Mouse (Mus musculus) lung, embryonic 16.5 days (tissue): ENCODE data around the gene Etl4. TPM values are rescaled to one million over a fixed set of nuclear protein-coding genes. Genes with fewer than 3 reads are reported as not detected.

Experiments used
- ATAC-seq: fragments of 200-750 bp; cut with Nextera tagmentation; 2 replicates; pipeline ENCODE4 v1.8.0; 2017; ENCODE audit warnings: low read depth, mild to moderate bottlenecking, moderate library complexity
- H3K27ac ChIP-seq: fragments of 300-500 bp; sonication (generic); 2 replicates; pipeline ENCODE4 v1.5.1; 2014; ENCODE audit warnings: mild to moderate bottlenecking, control low read depth, low read length
- H3K27me3 ChIP-seq: fragments of 300-500 bp; sonication (generic); 2 replicates; pipeline ENCODE4 v1.6.1; 2014; ENCODE audit warnings: low read depth, low read length, mixed read lengths; ENCODE audit not compliant: control insufficient read depth, insufficient read depth
- H3K36me3 ChIP-seq: fragments of 300-500 bp; sonication (generic); 2 replicates; pipeline ENCODE4 v1.6.1; 2014; ENCODE audit warnings: low read length; ENCODE audit not compliant: control insufficient read depth, insufficient read depth
- H3K4me1 ChIP-seq: fragments of 300-500 bp; sonication (generic); replicated peaks from 2 replicates; pipeline ENCODE4 v1.6.1; 2014; ENCODE audit warnings: low read length, mixed read lengths; ENCODE audit not compliant: control insufficient read depth, insufficient read depth
- H3K4me2 ChIP-seq: fragments of 300-500 bp; sonication (generic); 2 replicates; pipeline ENCODE4 v1.6.1; 2014; ENCODE audit warnings: low read depth, low read length, control low read depth
- H3K4me3 ChIP-seq: fragments of 300-500 bp; sonication (generic); 2 replicates; pipeline ENCODE4 v1.5.1; 2014; ENCODE audit warnings: mild to moderate bottlenecking, low read length, control low read depth
- H3K9ac ChIP-seq: fragments of 300-500 bp; sonication (generic); 2 replicates; pipeline ENCODE4 v1.6.1; 2014; ENCODE audit warnings: low read length, control low read depth
- H3K9me3 ChIP-seq: fragments of 300-500 bp; sonication (generic); 2 replicates; pipeline ENCODE4 v1.6.1; 2016; ENCODE audit warnings: low read length; ENCODE audit not compliant: control insufficient read depth
- WGBS: fragments of 180-500 bp; shearing (Covaris S2); extraction: QIAGEN DNeasy Blood & Tissue Kit; methylation state at CpG from one replicate; pipeline ENCODE4 v1.1.7; 2014; 5-methylcytosine and 5-hydroxymethylcytosine counted together
- polyA plus RNA-seq: library from polyadenylated mRNA; unstranded; fragments of >200 nt; fragmentation: Nextera tagmentation; extraction: Ambion mirVana; gene quantifications from 2 replicates; pipeline ENCODE4 v1.2.1, GENCODE M21; 2015

The Etl4 gene
- polyA plus RNA-seq, 1 experiment from 2014 or later = 28.2 TPM

DNA sequence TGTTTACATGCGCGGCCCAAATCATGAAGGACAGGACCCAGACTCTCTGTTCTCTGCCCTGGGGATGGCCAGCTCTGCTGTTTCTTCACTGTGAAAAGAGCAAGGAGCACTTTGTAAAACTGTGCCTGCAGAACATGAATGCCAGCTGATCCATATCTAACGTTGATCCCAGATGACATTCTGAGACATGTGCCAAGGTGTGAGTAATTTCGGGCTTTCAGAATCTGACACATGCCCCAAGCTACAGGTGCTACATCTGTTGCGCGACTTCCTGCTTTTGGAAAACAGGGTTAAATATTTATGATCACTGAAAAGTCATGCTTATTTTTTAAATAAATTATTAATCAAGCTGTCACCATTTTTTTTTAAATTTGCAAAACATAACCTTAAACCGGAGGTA, 801.0 kb downstream of the Etl4 start:
- no peak overlapping the region for H3K27ac ChIP-seq

DNA sequence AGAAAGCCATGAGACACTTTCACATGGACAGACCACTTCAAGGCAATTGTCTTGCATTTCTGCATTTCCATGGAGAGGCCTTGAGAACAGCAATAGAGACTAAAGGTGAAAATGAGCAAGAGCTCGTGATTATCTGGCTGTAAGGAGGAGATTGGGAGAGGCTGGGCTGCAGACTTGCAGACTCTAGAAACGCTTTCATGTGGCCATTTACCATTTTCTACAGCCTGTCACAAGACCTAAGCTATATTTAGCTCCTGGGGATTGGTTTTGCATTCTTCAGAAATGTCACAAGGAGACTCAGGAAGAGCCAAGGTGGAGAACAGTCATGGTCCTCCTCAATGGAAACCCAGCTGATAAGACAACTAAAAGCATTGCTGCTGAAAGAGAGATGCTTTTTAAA, 801.4 kb downstream of the Etl4 start:
- ATAC-seq = no peak
- Histone ChIP-seq H3K27me3 (no peaks in the 10 kb centered on the region), H3K9ac (no peak overlapping the region), H3K9me3 (no peaks in the 10 kb centered on the region), H3K36me3 (0 out of 2 replicates have a peak, but pooled peaks cover 3% of the 10 kb centered on the region), H3K4me3 (no peak overlapping the region), H3K27ac (no peak overlapping the region), H3K4me2 (no peak overlapping the region), H3K4me1 (no peaks in the 10 kb centered on the region)
- 61% methylated on average over 2 of the region's 2 CpGs for WGBS

More for the DNA sequence above, 801.0 kb downstream of the Etl4 start:
- no peak for ATAC-seq
- WGBS = 86% methylated on average over 7 of the region's 7 CpGs
- H3K36me3 ChIP-seq = 0 out of 2 replicates have a peak, but pooled peaks cover 3% of the 10 kb centered on the region
- no peak overlapping the region for H3K4me3 ChIP-seq
- no peaks in the 10 kb centered on the region for H3K27me3 ChIP-seq
- H3K9me3 ChIP-seq = no peaks in the 10 kb centered on the region
- H3K4me2 ChIP-seq = no peak overlapping the region
- H3K9ac ChIP-seq = no peak overlapping the region
- no peaks in the 10 kb centered on the region for H3K4me1 ChIP-seq

DNA sequence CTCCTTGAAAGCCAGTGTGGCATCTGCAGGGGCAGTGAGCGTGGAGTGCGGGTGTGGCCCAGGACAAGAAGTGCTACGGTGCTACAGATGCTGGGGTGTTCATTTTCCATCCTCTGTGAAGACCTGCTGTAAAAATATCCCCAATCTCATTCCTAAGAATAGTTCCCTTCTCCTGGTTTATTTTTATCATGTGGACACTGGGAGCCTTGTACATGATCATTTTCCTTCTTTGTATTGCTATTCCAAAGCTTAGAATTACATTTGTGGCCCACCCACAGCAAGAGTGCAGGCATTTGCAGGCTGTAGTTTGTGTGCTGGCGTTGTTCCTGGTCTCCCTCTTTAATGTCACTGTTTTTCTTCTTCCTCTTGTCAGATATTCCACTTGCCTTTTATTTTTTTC, 809.5 kb downstream of the Etl4 start:
- Histone ChIP-seq H3K36me3 (no peaks in the 10 kb centered on the region), H3K4me3 (no peak overlapping the region), H3K4me1 (peaks cover 3% of the 10 kb centered on the region; the same call in 1 of the 2 replicates), H3K9me3 (no peaks in the 10 kb centered on the region), H3K4me2 (no peak overlapping the region), H3K27ac (no peak overlapping the region), H3K27me3 (no peaks in the 10 kb centered on the region), H3K9ac (no peak overlapping the region)
- 84% methylated on average over 4 of the region's 4 CpGs for WGBS
- no peak for ATAC-seq

DNA sequence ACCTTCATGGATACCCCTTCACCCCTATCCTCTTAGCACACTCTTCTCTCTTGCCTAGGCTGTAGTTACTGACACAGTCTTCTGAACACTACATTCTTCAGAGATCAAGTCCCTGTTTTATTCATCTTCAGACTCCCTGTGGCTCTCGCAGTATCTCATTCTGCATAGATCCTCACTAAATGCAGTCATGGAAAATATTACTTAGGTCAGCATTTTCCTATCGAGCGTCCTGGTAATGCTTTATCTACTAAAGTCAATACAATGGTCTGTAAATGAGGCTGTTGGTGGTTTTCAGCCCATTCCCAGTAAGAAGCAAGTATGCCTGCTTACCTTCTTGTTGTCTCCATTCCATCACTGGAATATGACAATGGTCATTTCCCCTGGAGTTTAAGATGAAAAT, 811.5 kb downstream of the Etl4 start:
- ATAC-seq = no peak
- H3K36me3 ChIP-seq = no peaks in the 10 kb centered on the region
- no peak overlapping the region for H3K4me3 ChIP-seq
- 68% methylated on average over 3 of the region's 3 CpGs for WGBS
- peaks cover 3% of the 10 kb centered on the region; the same call in 1 of the 2 replicates for H3K4me1 ChIP-seq
- no peak overlapping the region for H3K9ac ChIP-seq
- H3K27ac ChIP-seq = no peak overlapping the region
- no peaks in the 10 kb centered on the region for H3K27me3 ChIP-seq
- no peak overlapping the region for H3K4me2 ChIP-seq
- H3K9me3 ChIP-seq = no peaks in the 10 kb centered on the region

DNA sequence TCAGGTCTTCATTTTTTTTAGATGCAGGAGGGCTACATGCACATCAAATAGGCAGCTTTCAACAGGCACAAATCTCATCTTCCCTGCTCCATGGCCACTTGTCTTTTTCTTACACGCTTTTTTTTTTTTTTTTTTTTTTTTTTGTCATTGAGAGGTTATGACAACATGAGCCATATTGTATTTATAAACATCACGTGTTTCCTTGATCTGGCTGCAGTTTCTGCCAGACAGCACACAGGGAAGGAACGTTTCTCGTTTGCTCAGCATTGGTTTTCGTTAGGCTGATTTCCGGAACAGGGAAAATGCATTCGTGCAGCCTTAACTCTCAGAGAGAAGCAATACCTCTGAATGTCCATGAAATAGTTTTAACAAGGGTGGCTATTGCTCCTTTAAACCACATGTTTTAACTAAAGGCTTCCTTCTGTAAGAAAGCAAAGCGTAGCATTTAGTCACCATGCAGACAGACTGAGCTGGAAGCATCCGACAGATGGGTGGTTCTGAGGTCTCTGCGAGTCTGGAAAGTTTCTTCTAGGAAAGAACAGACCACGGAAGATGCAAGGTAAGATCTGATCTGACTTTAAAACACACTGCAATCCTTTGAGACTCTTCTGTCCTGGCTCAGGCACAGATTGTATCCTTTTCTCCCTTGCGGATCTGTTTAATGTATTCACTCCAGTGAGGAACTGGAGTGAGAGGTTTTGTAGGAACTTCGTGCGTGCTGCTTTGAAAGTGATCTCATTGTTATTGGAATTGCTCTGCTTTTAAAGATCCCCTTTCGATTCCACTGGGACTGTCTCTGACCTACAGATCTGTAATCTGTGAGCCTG, 812.8 kb downstream of the Etl4 start:
- peak overlapping the region; percentile 55 for H3K4me2 ChIP-seq
- no peaks in the 10 kb centered on the region for H3K27me3 ChIP-seq
- WGBS = 15% methylated on average over 15 of the region's 15 CpGs
- no peaks in the 10 kb centered on the region for H3K36me3 ChIP-seq
- no peaks in the 10 kb centered on the region for H3K9me3 ChIP-seq
- H3K9ac ChIP-seq = peak overlapping the region; percentile 48
- H3K27ac ChIP-seq = peak overlapping the region; percentile 43; the same call in 1 of the 2 replicates
- H3K4me1 ChIP-seq = peaks cover 3% of the 10 kb centered on the region; the same call in 1 of the 2 replicates
- ATAC-seq = peak; percentile 80
- H3K4me3 ChIP-seq = peak overlapping the region; percentile 38

DNA sequence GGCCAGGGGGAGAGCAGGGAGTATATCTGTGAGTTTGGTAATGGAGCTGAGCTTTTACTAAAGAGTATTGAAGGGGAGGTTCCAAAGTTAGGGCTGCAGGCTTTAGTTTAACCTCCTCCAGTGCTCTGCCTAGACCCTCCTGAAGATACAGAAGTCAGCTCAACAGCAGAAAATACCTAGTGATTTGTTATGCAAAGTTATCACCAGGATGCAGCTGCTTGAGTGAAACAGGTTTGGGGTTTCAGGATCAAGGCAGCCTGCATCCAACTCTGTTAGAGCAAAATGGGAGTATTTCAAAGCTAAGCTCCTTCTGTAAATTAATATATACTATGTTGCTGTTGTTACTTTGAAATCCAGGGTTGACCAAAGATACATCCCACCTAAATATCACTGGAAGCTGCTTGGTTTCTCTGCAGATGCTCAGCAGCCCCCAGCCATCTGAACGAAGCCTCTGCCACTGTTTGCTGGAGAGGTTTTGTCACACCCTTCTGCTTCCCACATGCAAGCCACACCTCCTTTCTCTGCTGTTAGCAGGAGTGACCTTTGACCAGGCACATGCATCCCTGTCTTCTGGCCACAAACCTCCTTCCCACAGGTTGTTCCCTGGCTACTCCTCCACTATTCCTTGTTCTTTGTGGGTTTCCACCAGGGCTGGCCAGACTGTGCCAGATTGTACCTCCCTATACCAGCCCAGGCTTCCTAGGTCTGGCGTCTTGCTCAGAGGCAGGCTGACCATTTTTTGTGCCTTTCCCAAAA, 814.6 kb downstream of the Etl4 start:
- Histone ChIP-seq H3K4me2 (no peak overlapping the region), H3K27me3 (no peaks in the 10 kb centered on the region), H3K4me1 (peaks cover 3% of the 10 kb centered on the region; the same call in 1 of the 2 replicates), H3K27ac (no peak overlapping the region), H3K9ac (no peak overlapping the region), H3K4me3 (no peak overlapping the region), H3K9me3 (no peaks in the 10 kb centered on the region), H3K36me3 (no peaks in the 10 kb centered on the region)
- 43% methylated on average over 2 of the region's 2 CpGs for WGBS
- no peak for ATAC-seq

DNA sequence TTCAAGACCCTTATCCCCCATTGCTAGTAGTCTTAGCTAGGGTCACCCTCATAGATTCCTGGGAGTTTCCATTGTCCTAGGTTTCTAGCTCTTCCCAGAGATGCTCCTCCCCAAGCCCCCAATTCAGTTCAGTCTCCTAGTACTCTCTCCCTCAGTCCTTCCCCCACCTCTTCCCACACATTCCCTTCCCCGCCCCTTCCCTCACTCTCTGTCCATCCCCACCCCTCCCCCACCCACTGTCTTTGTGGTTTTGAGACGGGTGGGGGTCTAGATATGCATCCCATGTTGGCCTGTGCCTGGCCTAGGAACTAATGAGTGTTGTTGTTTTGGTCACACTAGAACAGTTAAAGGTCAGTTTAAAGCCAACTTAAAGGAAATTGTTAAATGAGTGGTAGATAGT, 817.4 kb downstream of the Etl4 start:
- Histone ChIP-seq H3K4me3 (no peak overlapping the region), H3K4me2 (no peak overlapping the region)

DNA sequence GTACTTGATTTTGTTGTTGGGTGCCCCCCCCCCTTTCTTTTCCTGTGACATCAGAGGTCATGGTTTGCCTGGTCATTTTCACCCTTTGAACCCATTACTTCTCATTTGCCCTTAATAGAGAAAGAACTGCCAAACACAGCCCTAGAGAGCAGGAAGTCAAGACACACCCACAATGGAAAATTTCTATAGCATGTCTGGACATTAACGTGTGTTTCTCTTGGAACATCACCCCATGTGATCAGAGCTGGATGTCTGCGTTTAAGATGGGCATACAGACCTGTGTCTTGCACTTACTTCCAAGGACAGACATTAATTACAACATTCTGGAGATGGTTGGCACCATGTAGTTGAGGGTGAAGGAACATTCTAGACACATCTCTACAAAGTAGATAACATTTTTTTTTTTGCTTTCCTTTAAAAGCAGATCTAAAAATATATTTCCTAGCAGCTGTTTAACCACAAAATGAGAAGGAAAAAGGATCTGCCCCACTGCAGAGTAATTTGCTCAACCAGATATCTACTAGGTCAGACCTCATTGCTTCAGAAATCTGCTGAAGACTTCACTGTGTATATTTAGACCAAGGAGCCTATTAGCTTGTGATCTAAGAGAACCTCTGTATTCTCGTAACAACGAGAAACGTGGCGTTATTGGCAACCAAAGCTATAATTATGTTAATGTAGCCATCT, 818.3 kb downstream of the Etl4 start:
- WGBS = 77% methylated on average over 6 of the region's 6 CpGs
- H3K4me1 ChIP-seq = no peaks in the 10 kb centered on the region
- H3K36me3 ChIP-seq = no peaks in the 10 kb centered on the region
- no peak overlapping the region for H3K9ac ChIP-seq
- H3K27me3 ChIP-seq = no peaks in the 10 kb centered on the region
- ATAC-seq = no peak
- no peaks in the 10 kb centered on the region for H3K9me3 ChIP-seq
- no peak overlapping the region for H3K4me3 ChIP-seq
- no peak overlapping the region for H3K27ac ChIP-seq
- H3K4me2 ChIP-seq = no peak overlapping the region

More for the DNA sequence above, 817.4 kb downstream of the Etl4 start:
- 69% methylated on average over 2 of the region's 2 CpGs for WGBS
- H3K4me1 ChIP-seq = no peaks in the 10 kb centered on the region
- H3K27ac ChIP-seq = no peak overlapping the region
- no peaks in the 10 kb centered on the region for H3K9me3 ChIP-seq
- no peaks in the 10 kb centered on the region for H3K27me3 ChIP-seq
- no peaks in the 10 kb centered on the region for H3K36me3 ChIP-seq
- no peak for ATAC-seq
- no peak overlapping the region for H3K9ac ChIP-seq

DNA sequence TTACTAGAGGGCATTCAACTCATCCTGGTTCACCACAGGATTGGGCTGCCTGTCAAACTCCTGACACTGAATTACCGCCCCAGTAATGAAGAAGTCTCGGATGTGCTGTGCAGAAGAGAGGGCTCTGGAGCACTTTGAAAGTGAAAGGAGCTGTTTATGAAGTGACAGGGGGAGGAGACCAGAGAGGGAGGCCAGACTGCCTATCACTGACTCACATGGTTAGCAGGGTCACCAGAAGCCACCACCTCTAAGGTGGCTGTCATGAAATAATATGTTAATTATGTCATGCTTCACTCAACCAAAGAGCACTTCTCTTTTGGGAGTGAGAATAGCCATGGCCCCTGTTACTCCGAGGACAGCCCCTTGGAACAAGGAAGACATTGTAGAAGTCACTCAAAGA, 825.9 kb downstream of the Etl4 start:
- no peaks in the 10 kb centered on the region for H3K9me3 ChIP-seq
- 47% methylated on average over 3 of the region's 3 CpGs for WGBS
- no peak overlapping the region for H3K27ac ChIP-seq
- H3K4me1 ChIP-seq = peaks cover 7% of the 10 kb centered on the region
- H3K36me3 ChIP-seq = no peaks in the 10 kb centered on the region
- no peak for ATAC-seq
- H3K27me3 ChIP-seq = no peaks in the 10 kb centered on the region
- no peak overlapping the region for H3K4me3 ChIP-seq
- H3K4me2 ChIP-seq = no peak overlapping the region
- H3K9ac ChIP-seq = no peak overlapping the region
